Mouse (Mus musculus): ENCODE measurements around the gene Gfer.

DNA sequence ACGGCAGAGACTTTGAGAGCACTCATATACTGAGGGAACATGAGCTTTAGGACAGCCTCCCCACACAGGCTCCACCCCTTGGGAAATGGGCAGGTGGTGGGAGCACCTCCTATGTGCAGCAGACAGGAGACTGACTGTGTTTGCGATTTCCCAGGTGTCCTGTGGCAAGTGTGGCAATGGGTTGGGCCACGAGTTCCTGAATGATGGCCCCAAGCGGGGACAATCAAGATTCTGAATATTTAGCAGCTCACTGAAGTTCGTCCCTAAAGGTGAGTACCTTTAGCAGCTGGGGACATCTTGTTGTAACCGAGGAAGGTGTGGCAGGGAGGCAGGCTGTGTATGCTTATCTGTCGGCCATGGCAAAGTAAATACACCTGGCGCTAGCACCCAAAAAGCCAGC is 44.0 kb upstream of the Gfer start:
- TF ChIP-seq POLR2A (IDR thresholded peaks at IDR 0.05; ENCODE audit: low read depth, low read length) (no peak), CTCF (conservative IDR thresholded peaks at IDR 0.05; ENCODE audit: insufficient read depth, insufficient read length, low read depth, low read length) (no peak)
